Mouse (Mus musculus): ENCODE measurements at regions not wholly inside any gene's neighbourhood (a gene's known extent, or its start where the extent isn't known, plus 50 kb on each side); places are given as distances from the start of the nearest gene placed in this dataset.

GRCm38 (mm10) chr2:21044007-21044406 lies 75.3 kb upstream of the Arhgap21 start:
- no peak for TF ChIP-seq CTCF (IDR thresholded peaks at IDR 0.05; ENCODE audit: low read depth, low read length)
- no peak for TF ChIP-seq POLR2A (IDR thresholded peaks at IDR 0.05; ENCODE audit: insufficient read depth, low read length)

Data from ES-Bruce4 (cell line).